Mouse (Mus musculus) urinary bladder, postnatal 10 days (tissue): ENCODE measurements around the gene Ube4b.

Experiments used
- DNase-seq: peaks from one replicate; pipeline ENCODE4 v3.0.0; 2022; ENCODE audit warnings: low spot score

The Ube4b gene

DNA sequence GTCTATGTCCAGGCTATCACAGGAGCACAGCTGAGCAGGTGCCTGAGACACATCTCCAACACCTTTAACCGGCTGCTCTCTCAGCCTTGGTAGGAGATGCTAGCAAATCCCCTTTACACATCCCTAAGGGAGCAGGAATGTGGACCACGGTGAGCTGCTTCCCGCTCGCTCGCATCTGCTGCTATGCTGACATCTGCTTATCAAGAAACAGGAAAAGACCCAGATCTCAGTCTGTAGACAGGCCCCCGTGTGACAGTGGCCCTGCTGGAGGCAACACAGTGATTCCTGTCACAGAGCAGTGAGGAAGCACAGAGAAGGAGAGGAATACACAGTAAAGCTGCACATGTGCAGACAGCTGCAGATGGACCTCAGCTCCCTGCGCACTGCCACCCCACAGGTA is 90.2 kb downstream of the Ube4b start:
- no peak for DNase-seq

DNA sequence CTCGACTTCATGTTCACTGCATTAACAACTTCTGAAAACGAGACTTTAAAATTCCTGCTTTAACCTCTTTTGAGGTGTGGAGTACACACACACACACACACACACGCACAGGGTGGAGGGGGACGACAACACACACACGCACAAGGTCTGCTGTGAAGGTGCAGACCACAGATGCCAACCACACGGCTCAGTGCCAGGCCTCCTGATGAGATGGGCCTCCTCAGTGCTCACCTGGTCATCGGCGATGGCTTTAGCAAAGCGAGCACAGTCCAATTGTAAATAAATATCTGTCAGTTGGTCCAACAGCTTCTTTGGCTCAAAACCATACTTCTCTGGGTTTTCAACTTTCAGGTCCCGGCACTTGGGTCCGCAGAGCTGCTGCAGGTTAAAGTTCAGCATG is 91.7 kb downstream of the Ube4b start:
- no peak for DNase-seq

DNA sequence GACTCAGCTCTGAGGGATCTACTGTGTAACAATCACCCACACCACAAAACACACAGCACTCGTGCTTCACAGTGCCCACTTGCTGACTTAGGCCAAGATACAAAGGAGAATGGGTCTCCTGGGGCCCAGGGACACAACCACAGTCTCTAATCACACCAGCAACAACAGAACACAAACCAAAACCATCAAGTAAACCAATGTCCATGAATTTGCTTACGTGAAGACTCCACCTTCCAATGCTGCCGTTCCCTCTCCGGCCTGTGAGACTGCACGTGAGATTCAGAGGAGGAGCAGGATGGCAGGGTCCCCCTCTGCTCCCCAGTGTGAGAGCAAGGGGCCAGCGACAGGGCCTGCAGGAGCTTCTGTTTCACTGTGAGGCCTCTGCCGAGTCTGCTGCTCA is 93.8 kb downstream of the Ube4b start:
- no peak for DNase-seq

DNA sequence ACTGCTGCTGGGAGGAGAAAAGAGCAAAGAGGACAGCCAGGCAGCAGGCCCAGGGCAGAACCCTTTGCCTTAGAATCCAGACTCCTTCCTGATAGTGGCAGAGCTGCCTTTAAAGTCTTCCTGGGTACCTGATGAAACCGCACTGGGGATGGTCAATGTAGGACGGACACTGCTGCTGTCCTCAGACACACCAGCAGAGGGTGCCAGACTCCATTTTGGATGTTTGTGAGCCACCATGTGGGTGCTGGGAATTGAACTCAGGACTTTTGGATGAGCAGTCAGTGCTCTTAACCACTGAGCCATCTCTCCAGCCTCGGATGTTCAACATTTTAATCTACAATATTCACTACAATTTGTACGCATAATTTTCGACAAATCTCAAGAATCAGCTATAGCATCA is 96.1 kb downstream of the Ube4b start:
- no peak for DNase-seq

DNA sequence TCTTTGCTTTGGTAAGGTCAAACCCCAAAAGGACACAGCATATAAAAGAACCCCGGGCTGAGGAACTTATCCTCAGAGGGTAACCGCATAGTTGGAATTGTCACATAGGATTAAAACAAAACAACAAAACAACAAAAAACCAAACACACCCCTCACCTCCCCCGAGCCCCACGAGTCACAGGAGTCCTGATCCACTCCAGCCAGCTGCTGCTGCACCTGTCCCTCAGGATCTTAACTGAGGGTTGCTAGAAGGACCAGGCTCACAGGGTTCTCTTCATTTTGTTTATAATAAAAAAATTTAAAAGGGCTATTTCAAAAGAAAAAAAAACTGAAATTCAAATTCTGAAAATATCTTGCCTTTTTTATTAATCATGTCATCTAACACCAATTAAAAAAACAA is 97.8 kb downstream of the Ube4b start:
- DNase-seq: no peak

DNA sequence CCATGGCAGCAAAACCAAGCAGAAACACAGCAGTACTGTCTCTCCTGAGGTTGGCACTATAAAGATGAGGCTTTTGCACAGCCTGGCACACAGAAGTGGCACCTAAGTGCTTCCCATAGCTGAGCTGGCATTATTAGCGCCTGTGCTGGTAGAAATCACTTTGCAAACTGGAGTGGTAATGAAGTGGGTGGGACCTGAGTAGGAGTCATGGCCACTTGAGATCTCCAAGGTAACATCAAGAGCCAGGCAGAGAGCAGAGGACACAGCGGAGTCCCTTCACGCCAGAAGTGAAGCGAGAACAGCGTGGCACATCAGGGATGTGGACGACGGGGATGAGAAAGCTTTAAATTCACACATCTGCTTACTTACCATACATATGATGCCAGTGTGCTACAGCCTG is 99.3 kb downstream of the Ube4b start:
- no peak for DNase-seq

DNA sequence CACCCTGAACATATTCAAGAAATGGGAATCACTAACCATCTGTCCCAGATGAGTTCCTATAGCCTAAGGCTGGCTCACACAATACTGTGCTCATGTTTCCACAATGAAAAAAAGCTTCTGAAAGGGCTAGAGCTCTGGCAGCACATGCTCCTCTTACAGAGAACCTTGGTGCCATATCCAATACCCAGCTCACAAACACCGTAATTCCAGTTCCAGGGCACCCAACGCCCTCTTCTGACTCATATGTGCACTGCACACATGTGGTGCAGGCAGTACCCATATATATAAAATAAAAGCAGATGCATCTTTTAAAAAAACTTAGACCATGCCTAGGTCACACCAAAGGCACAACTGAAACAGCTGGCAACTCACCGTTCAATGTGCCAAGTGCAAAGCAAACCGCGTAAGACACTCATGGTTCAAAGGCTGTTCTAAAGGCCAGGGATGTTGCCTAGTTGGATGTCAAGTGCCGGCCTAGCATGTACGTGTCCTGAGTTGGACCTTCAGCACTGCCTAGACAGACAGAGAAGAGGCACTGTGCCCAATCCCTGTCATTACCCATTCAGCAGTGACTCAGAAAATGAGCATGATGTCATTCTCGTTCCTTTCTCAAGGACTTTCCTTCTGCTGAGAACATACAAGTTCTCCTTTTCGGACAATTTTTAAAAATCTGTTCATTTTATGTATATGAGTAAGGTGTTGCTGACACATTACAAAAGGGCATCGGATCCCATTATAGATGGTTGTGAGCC is 101.0 kb downstream of the Ube4b start:
- no peak for DNase-seq

DNA sequence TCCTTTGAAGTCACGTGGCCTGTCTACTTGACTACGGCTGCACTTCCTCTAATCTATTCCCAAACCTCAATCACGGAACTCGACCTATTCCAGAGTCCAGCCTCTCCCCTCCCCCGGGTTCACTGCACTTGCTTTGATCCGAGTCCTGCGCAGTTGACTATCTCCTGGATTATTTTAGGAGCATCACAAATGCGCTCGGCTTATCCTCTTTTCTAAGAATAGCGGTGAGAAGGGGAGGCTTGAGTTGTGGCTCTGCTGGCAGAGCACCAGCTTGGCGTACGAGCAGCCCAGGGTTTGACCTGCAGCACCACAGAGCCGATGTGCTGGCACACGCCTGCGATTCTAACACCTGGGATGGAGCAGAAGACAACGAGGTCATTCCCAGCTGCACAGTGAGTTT is 102.8 kb downstream of the Ube4b start:
- no peak for DNase-seq

DNA sequence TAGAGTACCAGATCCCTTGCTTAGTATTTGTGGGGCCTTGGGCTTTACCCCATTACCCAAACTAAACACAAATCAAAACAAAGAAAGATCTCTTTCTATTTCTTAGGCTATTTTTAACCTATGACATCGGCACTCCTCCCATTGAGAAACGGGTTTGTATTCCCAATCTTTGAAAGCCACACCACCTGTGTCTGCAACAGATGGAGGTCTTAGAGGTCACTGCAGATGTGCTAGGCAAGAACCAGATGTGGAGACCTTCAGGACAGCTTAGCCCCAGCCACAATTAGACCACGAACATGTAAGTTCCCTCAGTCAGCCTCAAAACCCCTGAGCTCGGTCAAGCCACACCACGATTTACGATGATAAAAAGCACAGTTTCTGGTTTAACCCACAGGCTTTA is 103.8 kb downstream of the Ube4b start:
- no peak for DNase-seq

DNA sequence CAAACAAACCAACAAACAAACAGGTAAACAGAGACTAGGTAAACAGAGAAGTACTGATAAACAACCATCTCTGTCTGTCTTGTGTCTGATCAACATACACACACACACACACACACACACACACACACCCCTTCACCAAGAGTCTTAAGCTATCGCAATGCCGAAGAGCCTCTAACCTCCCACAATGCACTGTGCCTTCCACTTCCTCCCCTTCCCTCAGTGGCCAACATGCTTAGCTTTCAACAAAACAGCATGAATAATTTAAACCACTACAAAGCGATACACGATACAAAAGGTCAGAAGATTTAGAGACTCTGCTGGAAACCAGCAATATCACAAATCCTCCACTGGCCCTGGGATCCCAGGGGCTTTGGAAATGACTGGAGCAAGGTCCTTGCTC is 104.3 kb downstream of the Ube4b start:
- no peak for DNase-seq

DNA sequence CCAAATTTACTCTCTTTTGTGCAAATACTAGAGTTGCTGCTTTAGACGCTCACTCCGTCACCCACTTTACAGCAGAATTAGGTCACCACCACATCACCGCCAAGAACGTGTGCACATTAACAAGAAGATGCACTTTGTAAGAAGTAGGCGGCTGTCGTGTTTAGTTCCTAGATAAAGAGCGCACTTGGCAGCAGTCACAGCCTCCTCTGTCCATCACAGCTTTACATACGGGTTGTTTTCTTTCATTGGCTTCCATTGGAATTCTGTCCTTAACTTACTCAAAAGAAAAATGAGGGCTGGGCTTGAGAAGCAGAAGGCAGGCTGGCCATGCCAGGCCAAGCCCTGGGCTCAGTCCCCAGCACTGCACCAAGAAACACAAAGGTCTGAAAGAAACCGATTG is 107.5 kb downstream of the Ube4b start:
- no peak for DNase-seq

DNA sequence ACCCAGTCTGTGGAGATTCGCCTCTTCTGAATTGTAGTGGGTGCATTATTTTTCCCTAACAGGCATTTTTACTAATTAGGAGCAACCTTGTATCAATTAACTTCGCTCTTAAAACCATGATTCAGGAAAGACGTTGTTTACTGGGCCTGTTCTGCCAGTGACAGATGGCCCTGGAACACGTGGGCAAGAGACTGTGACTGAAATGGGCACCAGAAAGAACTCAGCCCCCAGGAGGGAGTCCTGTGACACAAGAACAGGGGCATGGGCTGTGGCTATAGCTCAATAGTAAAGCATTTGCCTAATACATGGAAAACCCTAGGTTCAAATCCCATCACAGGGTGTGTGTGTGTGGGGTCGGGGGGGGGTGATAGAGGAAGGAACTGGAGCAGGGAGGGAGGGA is 109.2 kb downstream of the Ube4b start:
- DNase-seq: no peak

DNA sequence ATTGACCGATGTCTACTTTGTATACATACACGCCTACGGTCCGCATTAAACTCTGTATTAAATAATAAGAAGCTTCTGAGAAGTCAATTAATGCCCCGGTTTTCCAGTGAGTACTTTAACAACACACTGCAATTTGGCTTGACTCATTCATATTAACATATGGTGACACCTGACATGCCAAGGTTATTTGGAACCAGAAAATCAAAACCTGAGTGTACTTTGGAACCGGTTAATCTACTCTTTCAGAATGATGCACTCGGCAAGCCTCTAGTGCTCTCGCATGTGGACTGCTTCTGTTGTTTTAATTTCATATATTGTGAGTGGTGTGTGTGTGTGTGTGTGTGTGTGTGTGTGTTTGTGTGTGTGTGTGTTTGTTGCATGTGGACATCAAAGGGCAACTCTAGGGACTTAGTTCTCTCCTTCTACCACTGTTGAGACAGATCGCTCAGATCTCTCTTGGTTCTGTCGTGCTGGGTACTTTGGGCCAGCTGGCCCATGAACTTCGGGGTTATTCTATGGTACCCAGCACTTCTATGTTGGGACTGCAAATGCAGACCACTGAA is 112.2 kb downstream of the Ube4b start:
- DNase-seq: no peak

DNA sequence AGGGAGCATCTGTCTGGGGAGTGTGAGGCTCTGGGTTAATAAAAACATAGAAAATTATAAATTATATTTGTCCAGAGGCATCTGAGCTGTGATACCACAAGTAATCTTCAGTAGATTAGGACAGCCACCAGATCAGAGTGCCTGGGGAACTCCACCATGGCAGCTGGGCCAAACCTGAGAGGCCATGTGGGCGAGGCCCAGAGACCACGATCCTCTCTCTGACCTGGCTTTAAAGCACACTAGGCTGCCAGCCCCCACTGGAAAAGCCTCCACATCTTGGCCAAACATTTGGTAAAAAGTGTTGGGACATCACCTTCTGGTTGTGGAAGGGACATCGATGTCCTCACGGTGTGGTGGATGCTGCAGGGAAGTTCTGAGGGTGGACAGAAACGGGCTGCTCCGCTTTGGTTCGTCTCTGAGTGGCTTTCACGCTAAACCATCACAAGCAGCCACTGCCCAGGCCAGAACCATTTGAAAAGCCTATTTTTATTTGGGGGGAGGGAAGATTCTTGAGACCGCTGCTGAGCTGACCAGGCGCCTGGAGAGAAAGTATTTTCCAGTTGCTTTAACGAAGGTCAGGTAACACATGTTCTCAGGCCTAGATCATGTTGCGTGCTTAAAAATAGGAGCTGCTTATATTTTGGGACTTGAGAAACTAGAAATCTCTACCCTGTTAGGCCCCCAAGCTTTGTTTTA is 112.8 kb downstream of the Ube4b start:
- DNase-seq: no peak

DNA sequence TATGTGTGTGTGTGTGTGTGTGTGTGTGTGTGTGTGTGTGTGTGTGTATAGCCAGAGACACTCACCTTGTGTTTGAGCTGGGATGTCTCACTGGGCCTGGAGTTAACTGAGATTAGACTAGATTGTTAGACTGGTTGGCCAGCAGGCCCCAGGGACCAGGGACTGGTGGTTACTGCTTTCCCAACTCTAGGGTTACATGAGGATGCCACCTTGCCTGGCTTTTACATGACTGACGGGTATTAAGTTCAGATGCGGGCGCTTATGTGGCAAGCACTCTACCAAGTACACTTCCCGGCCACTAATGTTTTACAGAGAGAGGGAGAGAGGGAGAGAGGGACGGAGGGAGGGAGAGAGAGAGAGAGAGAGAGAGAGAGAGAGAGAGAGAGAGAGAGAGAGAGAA is 114.6 kb downstream of the Ube4b start:
- DNase-seq: no peak

DNA sequence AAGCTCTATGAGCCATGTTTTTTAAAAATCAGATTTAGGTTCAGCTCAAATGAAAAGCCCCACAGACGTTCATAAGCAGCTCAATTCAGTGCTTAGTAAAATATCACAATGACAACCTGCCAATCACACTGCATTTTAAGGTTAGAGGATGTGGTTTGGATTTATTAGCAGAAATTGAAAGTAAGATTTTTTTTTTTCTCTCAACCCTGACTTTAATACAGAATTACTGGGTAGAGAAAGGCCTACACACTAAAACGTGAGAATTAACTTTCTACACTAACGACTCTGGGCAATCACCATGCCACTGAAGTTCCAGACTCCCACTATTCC is 118.1 kb downstream of the Ube4b start:
- no peak for DNase-seq

DNA sequence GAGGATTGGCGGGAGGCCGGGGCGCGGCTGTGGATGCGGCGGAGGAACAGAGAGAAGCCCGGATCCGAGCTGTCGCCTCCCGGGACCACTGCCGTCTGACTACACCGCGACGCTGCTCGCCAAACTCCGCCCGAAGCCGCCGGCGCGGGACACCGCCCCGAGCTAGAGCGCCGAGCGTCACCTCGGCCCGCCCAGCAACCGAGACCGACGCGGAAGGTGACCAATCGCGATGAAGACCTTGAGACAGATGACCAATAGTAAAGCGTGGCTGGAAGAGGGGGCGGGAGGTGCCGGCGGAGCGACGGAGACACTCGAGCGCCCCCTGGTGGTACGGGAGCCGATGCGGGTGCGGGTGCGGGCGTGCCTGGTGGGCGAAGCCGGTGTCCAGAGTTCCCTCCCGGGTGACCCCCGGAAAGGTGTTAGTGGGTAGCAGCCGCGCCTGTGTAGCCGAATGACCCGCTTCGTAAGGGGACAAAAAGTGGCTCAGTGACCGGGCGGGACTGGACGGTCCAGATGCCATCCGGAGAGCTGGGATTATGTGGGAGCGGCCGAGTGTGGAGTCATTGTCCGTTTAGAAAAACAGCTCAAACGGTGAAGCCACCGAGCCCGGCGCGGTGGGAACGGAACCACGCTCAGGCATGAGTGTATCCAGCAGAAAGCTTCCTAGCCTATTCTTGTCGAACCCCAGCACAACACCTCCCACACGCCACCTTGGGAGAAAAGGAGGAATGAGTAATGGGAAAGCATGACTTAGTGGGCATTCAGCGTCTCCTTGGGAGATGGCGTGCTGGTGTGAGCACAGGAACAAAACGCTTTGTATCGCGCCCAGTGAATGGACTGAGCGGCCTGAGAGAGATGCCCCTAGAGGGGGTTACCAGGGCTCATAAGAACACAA is 118.7 kb downstream of the Ube4b start, which contains the start of gene Kif1b:
Gene Kif1b (minus strand): TSS at position 98 of the 895 bp plus-strand sequence.
- peak; percentile 98 for DNase-seq

DNA sequence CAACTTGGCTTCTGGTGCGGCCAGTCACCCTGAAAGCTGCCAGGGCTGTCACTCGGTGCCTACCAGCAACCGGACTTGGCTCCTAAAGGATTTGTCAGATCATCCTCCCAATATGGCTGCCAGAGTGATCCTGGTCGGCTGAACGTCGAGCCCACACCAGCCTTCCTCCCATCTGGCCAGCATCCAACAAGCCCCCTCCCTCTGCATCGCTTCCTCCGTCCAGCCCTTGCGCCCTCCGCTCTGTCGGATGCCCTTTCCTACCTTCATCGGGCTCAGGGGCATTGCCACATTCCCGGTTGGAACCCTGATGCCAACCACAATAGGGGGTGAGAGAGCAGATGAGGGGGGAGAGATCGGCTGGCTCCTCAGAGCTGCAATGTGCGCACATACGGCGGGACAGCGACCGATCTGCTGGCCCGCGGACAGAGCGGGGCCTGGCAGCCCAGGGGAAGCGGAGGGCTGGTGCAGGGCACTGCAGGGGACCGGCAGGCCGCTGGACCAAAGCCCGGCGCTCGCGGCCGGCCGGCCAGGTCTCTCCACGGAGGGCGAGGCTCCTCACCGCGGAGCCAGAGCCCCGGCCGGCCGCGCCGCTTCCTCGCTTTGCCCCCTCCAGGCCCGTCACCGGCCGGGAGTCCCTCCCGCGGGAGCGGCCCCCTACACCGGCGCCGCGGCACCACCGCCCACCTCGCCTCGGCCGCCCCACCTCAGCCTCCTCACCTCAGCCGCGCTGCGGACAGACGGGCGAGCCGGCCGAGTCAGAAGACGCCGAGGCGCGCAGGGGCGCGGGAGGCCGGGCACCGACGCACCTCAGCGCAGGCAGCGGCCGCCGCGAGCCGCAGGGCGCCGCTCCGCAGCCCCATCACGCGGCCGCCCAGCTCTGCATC is 119.6 kb downstream of the Ube4b start:
- DNase-seq: peak; percentile 17

DNA sequence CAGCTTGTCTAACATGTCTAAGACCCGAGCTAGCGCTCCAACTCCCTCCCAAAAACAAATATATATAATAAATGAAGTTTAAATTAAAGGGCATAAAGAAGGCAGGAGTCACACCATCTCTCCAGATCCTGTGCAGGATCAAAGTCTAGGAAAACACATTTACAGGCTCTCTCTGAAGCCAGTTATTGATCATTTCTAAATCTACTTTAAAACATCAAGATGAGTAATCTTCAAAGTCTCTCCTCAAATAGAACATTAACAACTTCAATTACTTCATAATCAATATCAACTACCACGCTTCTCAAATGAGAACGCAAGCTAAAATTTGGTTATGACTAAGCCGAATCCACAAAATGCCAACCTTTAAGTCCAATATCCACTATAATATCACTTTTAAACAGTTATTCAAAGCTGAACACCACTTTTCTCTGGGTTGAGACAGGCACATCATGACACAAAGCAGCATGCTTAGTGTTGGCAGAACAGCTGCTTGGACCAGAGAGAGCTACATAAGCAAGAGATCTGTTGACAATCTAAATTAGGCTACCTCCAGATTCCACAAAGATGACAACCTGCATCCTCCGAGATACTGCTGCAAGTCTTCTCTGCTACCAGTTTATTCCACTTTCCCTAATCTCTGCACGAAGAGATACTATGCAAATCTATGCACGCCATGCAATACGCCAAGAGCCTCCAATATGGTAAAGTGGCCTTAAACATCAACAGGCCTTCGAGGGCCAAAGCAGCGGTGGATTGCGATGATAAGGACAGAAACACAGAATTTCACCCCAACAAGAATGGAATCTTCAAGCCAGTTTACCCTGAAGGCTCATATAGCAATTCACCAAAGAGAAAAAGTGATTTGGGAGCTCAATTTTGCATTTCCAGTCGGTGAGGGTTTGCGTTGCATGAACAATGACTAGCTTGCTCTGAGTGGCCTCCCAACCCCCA is 120.5 kb downstream of the Ube4b start:
- DNase-seq: no peak

DNA sequence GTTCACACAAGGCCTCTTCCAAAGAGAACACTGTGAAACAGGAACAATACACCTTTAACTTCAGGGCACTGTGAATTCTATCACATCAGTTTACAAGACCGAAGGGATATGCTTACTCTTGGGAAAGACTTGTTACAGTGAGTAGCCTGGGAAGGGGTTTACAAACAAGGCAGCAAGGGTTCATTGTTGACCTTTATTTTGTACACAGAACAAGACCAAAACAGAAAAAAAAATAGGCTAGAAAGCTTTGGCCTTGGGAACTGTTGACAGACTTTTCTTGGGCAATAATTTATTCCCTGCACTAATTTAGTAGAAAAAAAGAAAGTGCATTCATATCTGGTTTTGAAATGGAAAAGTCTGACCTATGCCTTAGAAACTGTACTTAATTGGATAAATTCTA is 122.1 kb downstream of the Ube4b start:
- DNase-seq: no peak
